Mouse (Mus musculus): ENCODE measurements around the gene Hspa5. TPM values are rescaled to one million over a fixed set of nuclear protein-coding genes. Genes with fewer than 3 reads are reported as not detected.

Gene Hspa5
- 557 TPM for polyA plus RNA-seq (2017; shearing (Covaris generic))

GRCm38 (mm10) chr2:34771368-34772226 lies at the start of gene Hspa5:
Hspa5 (plus strand) TSS chr2:34771970.

DNA sequence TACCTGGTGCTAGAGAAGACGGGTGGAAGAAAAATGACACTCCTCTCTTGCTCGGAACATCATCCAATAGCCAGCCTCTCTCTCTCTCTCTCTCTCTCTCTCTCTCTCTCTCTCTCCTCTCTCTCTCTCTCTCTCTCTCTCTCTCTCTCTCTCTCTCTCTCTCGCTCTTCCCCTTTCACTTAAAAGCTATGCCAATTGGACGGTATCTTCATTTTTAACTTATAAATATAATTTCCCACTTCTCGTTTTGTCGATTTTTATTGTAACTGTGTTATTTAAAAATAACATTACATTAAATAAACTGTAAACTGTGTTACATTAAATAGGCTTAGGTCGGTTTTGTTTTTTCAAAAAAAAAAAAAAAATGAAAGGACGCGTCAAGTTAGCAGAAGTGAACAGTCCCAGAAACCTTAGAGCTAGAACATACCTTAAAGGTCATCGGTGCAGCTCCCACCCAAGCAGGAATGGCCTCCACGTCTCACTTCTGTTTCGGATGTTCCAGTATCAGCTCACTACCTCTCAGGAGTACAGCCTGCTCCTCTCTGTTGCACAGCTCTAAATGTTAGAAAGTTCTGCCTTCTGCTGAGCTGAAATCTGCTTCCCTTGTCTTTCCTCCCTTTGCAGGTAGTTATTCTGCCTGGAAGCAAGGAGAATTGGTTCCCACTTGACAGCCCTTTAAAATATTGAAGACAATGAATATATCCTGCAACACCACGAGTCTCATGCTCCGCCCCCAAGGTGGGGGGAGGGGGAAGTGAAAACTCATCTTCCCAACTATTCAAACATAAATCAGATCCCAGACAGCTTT lies 17.0 kb upstream of the Hspa5 start, which contains the start of gene Gapvd1:
Gene Gapvd1 (minus strand): TSS at position 682 of the 808 bp plus-strand sequence.

GRCm38 (mm10) chr2:34799357-34800256 lies 27.8 kb downstream of the Hspa5 start, which contains the start of gene Rabepk:
Rabepk (minus strand) TSS chr2:34799912.

DNA sequence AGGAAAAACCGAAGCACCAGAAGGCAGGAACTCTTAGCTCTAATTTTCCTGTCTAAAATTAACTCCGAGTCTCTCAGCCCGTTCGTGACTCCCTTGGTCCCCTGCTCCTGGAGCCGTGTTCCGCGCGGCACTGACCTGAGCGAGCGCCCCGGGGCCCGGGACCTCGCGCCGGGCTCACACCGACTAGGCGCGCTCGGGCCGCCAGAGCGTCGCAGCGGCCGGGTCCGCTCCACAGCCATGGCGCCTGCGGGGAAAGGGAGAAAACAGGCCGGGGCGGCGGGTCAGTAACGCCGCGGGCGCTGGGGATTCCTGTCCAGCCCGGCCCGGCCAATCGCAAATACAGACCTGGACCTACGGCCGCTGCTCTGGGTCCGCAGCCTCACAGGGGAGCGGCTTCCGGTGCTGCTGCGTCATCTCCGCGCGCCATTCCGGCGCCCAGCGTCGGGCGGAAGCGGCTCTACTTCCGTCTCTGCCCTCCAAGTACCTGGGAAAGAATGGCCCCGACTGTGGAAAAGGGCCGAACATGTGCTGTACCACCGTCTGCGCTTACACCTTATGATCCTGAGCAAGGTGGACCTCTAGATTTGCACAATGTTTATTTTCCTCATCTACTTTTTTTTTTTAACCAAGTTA lies 54.2 kb downstream of the Hspa5 start, which contains the start of gene Fbxw2:
Gene Fbxw2 (minus strand): TSS at position 485 of the 633 bp plus-strand sequence.

Other genes starting within 250 kb of the Hspa5 start
- gene Gapvd1, start 16.7 kb upstream of the Hspa5 start, polyA plus RNA-seq (2017; shearing (Covaris generic)), result 93.4 TPM
- gene Rabepk, start 27.9 kb downstream of the Hspa5 start, polyA plus RNA-seq (2017; shearing (Covaris generic)), result 49.0 TPM
- gene Fbxw2, start 54.3 kb downstream of the Hspa5 start, polyA plus RNA-seq (2017; shearing (Covaris generic)), result 65.6 TPM
- not detected for gene Gm34653, start 61.0 kb downstream of the Hspa5 start, polyA plus RNA-seq (2017; shearing (Covaris generic))
- gene Cutal, start 102.4 kb downstream of the Hspa5 start, polyA plus RNA-seq (2017; shearing (Covaris generic)), result not detected
- gene Psmd5, start 103.0 kb downstream of the Hspa5 start, polyA plus RNA-seq (2017; shearing (Covaris generic)), result 52.0 TPM
- gene Phf19, start 142.1 kb downstream of the Hspa5 start, polyA plus RNA-seq (2017; shearing (Covaris generic)), result 1.1 TPM
- gene Traf1, start 189.8 kb downstream of the Hspa5 start, polyA plus RNA-seq (2017; shearing (Covaris generic)), result 450 TPM